Mouse (Mus musculus) G1E-ER4 (cell line): Measurements from ENCODE around the gene Hist1h2an. TPM values are rescaled to one million over a fixed set of nuclear protein-coding genes. Genes with fewer than 3 reads are reported as not detected.
"Not testable (repeated sequence)": the region's sequence is repeated elsewhere in the genome, so short reads cannot be mapped to it uniquely, and the experiment has no call there.

ENCODE experiments used
- GATA1 ChIP-seq: IDR thresholded peaks from one replicate; pipeline ENCODE4 v1.8.0; 2012; ENCODE audit warnings: low read length, inconsistent platforms
- polyA plus RNA-seq: library from polyadenylated mRNA; stranded (reverse); fragments of >175 nt; gene quantifications from 2 replicates; pipeline ENCODE4 v1.2.3, GENCODE M21; 2012

Gene Hist1h2an
- polyA plus RNA-seq, result 16.6 and 26.9 TPM in 2 replicates

DNA sequence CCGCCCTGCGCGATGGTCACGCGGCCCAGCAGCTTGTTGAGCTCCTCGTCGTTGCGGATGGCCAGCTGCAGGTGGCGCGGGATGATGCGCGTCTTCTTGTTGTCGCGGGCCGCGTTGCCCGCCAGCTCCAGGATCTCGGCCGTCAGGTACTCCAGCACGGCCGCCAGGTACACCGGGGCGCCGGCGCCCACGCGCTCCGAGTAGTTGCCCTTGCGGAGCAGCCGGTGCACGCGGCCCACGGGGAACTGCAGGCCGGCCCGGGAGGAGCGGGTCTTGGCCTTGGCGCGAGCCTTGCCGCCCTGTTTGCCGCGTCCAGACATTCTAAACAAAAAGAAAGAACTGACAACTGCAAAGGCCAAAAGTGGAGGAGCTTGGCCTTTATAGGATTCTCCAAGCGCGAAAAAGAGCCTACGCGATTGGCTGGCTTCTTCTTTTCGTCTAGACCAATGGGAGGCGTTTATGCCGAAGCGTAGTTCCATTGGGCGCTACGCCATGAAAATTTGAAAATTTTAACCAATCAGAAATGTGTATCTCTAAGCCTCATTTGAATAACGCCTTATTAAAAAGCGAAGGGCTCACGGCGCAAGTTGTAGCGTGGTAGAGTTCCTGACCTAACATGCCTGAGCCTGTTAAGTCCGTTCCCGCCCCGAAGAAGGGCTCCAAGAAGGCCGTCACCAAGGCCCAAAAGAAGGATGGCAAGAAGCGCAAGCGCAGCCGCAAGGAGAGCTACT is at the start of gene Hist1h2an, which contains the start of gene Hist1h2bp:
TSS of gene Hist1h2an (minus strand) at position 320 of the 731 bp plus-strand sequence.
TSS of gene Hist1h2bp (plus strand) at position 563 of the 731 bp plus-strand sequence.
- not testable (repeated sequence) for TF ChIP-seq GATA1

DNA sequence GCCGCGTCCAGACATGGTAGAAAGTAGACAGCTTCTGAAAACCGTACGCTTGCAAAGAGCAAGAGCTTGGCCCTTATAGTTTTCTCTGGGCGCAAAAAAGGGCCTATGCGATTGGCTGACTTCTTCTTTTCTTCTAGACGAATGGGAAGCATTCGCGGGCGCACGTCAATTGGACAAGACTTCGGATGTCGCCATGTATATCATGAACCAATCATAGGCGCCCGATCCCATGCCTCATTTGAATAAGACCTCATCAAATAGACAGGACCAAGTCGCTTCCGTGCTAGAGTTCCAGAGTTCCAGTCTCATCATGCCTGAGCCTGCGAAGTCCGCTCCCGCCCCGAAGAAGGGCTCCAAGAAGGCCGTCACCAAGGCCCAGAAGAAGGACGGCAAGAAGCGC is 46.4 kb upstream of the Hist1h2an start, which contains the start of the genes Hist1h2ap and Hist1h2br:
TSS of gene Hist1h2ap (minus strand) at position 47 of the 400 bp plus-strand sequence.
TSS of gene Hist1h2br (plus strand) at position 283 of the 400 bp plus-strand sequence.
- not testable (repeated sequence) for TF ChIP-seq GATA1

DNA sequence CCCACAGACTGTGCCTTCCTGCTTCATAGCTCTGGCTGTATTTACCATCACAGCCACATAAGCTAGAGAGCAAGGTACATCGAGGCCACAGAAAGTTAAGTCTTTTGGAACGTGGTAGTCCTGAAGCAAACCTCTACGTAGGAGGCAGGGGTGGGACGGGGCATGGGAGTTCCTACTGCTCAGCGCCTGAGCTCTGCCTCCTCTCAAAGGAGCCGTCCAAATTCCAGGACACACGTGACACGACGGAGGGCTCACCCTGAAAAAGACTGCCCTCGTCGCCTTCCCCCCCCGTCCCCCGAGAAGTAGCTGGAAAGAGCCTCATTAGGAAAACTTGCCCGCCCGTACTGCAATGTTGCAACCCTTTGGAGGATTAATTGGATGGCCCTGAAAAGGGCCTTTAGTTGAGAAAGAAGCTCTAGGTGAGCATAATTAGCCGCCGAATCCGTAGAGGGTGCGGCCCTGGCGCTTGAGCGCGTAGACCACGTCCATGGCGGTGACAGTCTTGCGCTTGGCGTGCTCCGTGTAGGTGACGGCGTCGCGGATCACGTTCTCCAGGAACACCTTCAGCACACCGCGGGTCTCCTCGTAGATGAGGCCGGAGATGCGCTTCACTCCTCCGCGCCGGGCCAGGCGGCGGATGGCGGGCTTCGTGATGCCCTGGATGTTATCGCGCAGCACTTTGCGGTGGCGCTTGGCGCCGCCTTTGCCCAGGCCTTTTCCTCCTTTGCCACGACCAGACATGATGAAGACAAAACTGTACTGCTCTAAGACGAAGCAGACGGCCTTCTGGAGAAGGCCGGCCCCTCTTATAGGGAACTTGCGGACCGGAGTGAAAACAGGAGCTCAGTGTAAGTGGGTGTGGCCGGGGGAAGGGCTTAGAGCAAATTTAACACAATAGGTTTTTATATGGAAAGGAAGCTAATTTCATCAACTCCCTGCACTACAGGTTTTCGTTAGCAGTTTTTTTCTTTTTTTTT is 44.7 kb upstream of the Hist1h2an start, which contains the start of gene Hist1h4n:
TSS of gene Hist1h4n (minus strand) at position 779 of the 977 bp plus-strand sequence.
- TF ChIP-seq GATA1, result not testable (repeated sequence)

DNA sequence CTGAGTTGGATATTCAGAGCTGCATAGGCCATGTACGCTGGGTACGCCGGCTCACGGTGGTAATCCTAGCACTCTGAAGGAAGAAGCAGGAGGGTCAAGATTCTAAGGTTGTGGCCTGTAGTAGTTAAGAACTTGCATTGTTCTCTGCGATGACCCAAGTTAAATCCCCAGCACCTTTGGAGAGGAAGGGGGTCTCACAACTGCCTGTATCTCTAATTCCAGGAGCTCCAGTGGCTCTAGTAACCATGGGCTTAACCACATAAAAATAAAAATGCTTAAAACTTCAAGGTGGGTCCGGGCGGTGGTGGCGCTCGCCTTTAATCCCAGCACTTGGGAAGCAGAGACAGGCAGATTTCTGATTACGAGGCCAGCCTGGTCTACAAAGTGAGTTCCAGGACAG is 43.3 kb upstream of the Hist1h2an start:
- no peak for TF ChIP-seq GATA1

DNA sequence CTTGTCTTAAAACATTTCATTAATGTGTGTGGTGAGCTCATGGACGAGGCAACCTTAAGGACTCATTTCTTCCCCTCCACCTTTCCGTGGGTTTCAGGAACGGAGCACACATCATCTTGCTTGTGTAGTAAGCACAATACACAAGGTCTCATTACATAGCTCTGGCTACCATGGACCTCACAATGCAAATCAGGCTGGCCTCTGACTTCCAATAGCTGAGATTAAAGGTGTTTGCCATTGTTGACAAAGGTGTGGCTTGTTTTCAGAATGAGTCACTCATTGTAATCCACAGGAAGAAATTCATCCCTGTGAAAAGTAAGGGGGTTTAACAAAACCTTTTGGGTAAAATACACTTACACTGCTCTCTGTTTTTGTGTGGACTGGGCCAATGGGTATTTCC is 41.5 kb upstream of the Hist1h2an start:
- no peak for TF ChIP-seq GATA1

DNA sequence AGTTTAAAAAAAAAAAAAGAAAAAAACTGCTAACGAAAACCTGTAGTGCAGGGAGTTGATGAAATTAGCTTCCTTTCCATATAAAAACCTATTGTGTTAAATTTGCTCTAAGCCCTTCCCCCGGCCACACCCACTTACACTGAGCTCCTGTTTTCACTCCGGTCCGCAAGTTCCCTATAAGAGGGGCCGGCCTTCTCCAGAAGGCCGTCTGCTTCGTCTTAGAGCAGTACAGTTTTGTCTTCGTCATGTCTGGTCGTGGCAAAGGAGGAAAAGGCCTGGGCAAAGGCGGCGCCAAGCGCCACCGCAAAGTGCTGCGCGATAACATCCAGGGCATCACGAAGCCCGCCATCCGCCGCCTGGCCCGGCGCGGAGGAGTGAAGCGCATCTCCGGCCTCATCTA is 24.5 kb upstream of the Hist1h2an start, which contains the start of gene Hist1h4m:
TSS of gene Hist1h4m (plus strand) at position 208 of the 400 bp plus-strand sequence.
- TF ChIP-seq GATA1, result not testable (repeated sequence)

DNA sequence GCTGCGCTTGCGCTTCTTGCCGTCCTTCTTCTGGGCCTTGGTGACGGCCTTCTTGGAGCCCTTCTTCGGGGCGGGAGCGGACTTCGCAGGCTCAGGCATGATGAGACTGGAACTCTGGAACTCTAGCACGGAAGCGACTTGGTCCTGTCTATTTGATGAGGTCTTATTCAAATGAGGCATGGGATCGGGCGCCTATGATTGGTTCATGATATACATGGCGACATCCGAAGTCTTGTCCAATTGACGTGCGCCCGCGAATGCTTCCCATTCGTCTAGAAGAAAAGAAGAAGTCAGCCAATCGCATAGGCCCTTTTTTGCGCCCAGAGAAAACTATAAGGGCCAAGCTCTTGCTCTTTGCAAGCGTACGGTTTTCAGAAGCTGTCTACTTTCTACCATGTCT is 23.1 kb upstream of the Hist1h2an start, which contains the start of the genes Hist1h2bq and Hist1h2ao:
TSS of gene Hist1h2bq (minus strand) at position 125 of the 400 bp plus-strand sequence.
TSS of gene Hist1h2ao (plus strand) at position 393 of the 400 bp plus-strand sequence.
- not testable (repeated sequence) for TF ChIP-seq GATA1

DNA sequence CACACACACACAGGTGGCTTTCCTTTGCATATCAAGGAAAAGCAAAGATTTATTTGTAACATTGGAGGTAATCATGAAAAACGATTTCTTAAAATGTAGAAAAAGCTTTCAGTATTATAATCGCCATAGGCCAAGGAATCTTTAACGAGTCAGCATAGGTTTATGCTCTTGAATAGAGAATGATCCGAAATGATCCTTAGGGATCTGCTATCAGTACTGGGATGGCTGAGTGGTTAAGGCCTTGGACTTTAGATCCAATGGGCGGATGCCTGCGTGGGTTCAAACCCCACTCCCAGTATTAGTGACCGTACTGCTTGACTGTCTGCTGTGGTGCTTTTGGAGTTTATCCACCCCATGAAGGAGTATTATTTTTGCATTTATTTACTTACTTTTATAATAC is 8.6 kb upstream of the Hist1h2an start:
- no peak for TF ChIP-seq GATA1

DNA sequence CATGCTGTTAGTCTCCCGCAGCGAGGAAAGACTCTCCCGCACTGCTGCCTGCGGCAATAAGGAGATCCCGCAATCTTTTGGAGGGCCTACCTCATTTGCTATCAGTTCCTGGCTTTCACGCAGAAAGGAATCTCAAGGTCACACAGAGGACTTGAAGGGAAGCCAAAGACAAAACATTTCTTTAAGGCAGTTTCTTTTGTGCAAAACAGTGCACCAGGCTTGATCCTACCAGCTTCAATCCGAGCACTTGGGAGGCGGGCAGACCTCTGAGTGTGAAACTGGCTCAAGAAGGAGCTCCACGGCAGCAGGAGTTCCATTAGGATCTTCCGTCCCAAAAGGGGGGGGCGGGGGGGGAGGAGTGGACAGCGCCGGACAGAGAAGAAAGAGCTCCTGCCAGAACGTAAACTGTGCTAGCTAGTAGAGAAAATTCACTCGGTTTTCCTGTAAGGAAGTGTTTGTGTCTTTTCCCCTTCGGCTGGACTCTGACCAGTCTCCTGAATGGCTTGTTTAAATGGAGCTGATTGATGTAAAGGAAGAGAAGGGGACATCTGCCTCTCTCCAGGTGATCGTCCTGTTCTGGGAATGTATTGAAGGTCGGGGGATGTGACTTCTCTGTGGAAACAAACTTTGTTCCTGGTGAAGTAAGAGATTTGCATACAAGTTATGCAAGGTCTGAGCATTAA is 3.7 kb upstream of the Hist1h2an start:
- TF ChIP-seq GATA1, result no peak

DNA sequence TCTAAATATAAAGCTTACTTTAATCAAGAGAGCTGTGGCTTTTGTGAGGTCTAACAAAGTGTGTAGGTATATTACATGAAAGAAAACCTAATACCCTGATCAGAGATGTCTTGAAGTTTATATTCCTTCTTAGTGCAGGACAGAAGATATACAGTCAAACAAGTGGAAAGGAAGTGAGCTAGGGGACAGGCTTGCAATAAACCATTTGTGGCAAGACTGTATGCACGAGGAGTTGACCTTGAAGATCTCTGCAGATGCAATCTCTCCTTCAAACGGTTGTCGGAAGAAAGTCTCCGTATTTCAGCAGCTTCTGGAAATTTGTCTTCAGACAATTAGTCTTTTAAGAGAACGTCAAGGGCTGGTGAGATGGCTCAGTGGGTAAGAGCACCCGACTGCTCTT is 2.9 kb upstream of the Hist1h2an start:
- no peak for TF ChIP-seq GATA1

DNA sequence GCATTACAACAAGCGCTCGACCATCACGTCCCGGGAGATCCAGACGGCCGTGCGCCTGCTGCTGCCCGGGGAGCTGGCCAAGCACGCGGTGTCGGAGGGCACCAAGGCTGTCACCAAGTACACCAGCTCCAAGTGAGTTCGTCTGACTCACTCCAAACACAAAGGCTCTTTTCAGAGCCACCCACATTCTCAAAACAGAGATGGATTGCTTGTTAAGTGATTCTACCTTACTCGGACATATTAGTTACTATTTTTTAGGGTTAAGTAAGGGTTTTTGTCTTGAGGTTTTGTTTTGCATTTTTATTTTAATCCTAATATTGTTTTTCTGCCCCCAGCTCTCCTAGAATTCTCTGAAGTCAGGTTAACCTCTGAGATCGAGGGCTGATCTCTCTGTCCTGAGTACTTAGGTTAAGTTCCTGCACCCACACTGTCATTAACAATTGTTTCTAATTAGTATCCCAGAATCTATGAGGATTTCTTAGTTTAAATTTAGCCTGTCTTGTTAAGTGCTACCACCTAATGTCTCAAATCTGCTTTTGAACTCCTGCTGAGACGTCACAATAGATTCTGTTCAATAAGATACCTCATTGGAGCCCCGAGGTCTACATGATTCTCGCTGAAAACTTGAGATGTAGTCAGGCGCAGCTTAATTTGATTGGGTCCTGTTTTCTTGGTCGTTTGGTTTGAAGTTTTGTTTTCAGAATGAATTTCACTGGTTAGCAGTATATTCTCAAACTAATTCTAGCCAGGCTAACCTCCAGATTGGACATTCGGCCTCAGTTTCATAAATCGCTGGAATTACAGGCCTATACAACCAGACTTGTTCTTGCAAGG is 959 bp upstream of the Hist1h2an start:
- no peak for TF ChIP-seq GATA1

DNA sequence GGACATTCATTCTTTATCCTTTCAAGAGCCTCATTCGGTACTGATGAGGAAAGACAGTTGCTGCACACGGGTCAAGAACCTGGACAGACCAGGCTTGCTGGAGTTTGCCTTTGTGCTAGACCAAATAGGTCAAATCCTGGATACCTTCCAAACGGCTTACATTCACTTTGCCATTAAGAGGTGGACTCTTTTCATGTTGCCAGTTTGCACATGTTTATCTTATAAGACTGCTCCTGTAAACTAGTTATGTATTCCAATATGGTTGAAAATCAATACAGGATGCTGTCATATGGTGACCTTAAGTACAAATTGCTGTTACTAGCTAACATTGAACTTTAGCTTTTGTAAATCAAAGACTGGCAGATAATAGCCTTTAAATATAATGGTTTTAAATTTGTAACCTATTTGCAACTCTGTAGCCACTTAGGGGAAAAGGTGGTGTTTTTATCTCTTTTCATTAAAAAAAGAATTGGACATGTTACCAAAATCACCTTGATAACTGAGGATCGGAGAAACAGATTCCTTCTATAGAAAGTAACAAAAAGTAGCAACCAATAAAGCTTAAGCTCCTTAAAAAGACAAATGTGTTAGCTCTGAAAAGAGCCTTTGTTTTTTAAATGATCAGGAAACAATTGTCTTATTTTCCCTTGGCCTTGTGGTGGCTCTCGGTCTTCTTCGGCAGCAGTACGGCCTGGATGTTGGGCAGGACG is 674 bp downstream of the Hist1h2an start:
- TF ChIP-seq GATA1, result no peak

DNA sequence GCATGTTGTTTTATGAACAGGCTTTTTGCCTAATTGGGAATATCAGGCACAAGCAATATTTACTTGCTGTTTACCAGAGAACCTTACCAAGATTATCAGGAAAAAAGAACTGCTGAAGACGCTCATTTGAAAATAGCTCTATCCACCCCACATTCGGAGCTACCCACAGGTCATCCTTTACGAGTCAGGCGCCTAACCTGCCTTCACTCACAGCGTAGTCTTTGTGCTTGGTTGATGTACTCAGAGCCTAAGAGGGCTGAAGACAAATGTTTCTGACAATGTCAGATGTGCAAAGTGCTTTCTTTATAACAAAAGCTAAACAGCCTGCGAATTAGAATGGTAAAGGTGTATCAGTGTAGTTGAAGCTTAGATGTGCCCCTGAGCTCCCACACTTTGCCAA is 2.7 kb downstream of the Hist1h2an start:
- no peak for TF ChIP-seq GATA1
